Mouse (Mus musculus) megakaryocyte, embryonic 14.5 days (primary cell): ENCODE data around the gene Txnrd2.

ENCODE experiments used
- FLI1 ChIP-seq: IDR thresholded peaks from 2 replicates; pipeline ENCODE4 v1.6.1; 2012; ENCODE audit warnings: low read length, inconsistent platforms, mixed read lengths
- GATA1 ChIP-seq: IDR thresholded peaks from 3 replicates; pipeline ENCODE4 v1.6.1; 2012; ENCODE audit warnings: mixed read lengths, low read length, inconsistent platforms, borderline replicate concordance

- no peak for TF ChIP-seq GATA1
- TF ChIP-seq FLI1 = no peak
Measured at GRCm38 (mm10) chr16:18452361-18452862, 26.2 kb downstream of the Txnrd2 start.
